Comparison of ENCODE assay signal across 12 mouse cellular contexts in genomic region chr7:125846866-125847527, GRCm38 (mm10).
A peak's percentile ranks its signal among the peaks of the same experiment; 100 is the strongest.
DNase-seq lines count a peak whose midpoint lies in the region; ATAC-seq and TF ChIP-seq lines count a peak whose summit lies in the region.
"Had no signal": no experiment of that assay in that cellular context is flagged by ENCODE, and none has a peak within 500 bp of the region (broad histone marks: within the 10 kb centered on the region; RNA-seq: fewer than 3 reads in every experiment).

No protein-coding gene starts in this region.

- no peak overlapping the region for H3K27ac ChIP-seq in hindbrain, postnatal 0 days
- no peak overlapping the region for H3K27ac ChIP-seq in hindbrain, embryonic 13.5 days
- no peak overlapping the region for H3K27ac ChIP-seq in kidney, embryonic 14.5 days (ENCODE audit: low read depth, low read length)
- H3K27ac ChIP-seq: kidney, postnatal 0 days; limb, embryonic 15.5 days; midbrain, embryonic 13.5 days; stomach, postnatal 0 days had no signal

- peaks cover 16% of the 10 kb centered on the region; the same call in 1 of the 2 replicates for H3K4me1 ChIP-seq in hindbrain, postnatal 0 days (ENCODE audit: insufficient read depth, low read length)
- H3K4me1 ChIP-seq in hindbrain, embryonic 13.5 days (replicated peaks), result no peaks in the 10 kb centered on the region; the same call in 1 of the 2 replicates
- no peaks in the 10 kb centered on the region for H3K4me1 ChIP-seq in kidney, embryonic 14.5 days (ENCODE audit: control insufficient read depth, insufficient read depth, low read length)
- H3K4me1 ChIP-seq: midbrain, embryonic 13.5 days had no signal

- no peak overlapping the region for H3K4me2 ChIP-seq in hindbrain, postnatal 0 days (ENCODE audit: low read depth, low read length)
- no peak overlapping the region for H3K4me2 ChIP-seq in hindbrain, embryonic 13.5 days
- no peak overlapping the region for H3K4me2 ChIP-seq in kidney, embryonic 14.5 days (replicated peaks; ENCODE audit: low read depth, low read length)
- H3K4me2 ChIP-seq: limb, embryonic 15.5 days; midbrain, embryonic 13.5 days had no signal

- 54% methylated on average over 8 of the region's 8 CpGs for WGBS in hindbrain, postnatal 0 days
- 82% methylated on average over 8 of the region's 8 CpGs for WGBS in hindbrain, embryonic 13.5 days
- WGBS in kidney, embryonic 14.5 days, result 80% methylated on average over 8 of the region's 8 CpGs

- H3K9me3 ChIP-seq in hindbrain, postnatal 0 days (ENCODE audit: low read length), result no peaks in the 10 kb centered on the region
- no peaks in the 10 kb centered on the region for H3K9me3 ChIP-seq in hindbrain, embryonic 13.5 days
- H3K9me3 ChIP-seq in kidney, embryonic 14.5 days (ENCODE audit: control insufficient read depth, low read length), result no peaks in the 10 kb centered on the region
- H3K9me3 ChIP-seq: limb, embryonic 15.5 days; midbrain, embryonic 13.5 days had no signal

- TF ChIP-seq CTCF in hindbrain, postnatal 0 days (IDR thresholded peaks at IDR 0.05; ENCODE audit: low read depth), result 0 out of 2 replicates have a peak, but pooled peaks have one; percentile 33

- peak; percentile 9 for DNase-seq in cerebellum, adult 9-11 months
- DNase-seq in hindbrain, postnatal 0 days (ENCODE audit: low spot score), result peak; percentile 55
- peak; percentile 17 to 44 for DNase-seq in gastrocnemius, adult 8-10 months (ENCODE audit: low spot score in 2 of 2)
- DNase-seq in lung, postnatal 25 days (ENCODE audit: low spot score), result peak; percentile 16
- no peak for DNase-seq in layer of hippocampus, postnatal 36 days

- 0 out of 2 replicates have a peak, but pooled peaks cover 9% of the 10 kb centered on the region for H3K36me3 ChIP-seq in hindbrain, postnatal 0 days (ENCODE audit: insufficient read depth, low read length)
- peaks cover 45% of the 10 kb centered on the region for H3K36me3 ChIP-seq in hindbrain, embryonic 13.5 days
- H3K36me3 ChIP-seq in kidney, embryonic 14.5 days (ENCODE audit: control insufficient read depth, insufficient read depth, low read length), result peaks cover 5% of the 10 kb centered on the region; the same call in 1 of the 2 replicates

- no peak overlapping the region for H3K4me3 ChIP-seq in hindbrain, postnatal 0 days (ENCODE audit: low read length)
- no peak overlapping the region for H3K4me3 ChIP-seq in hindbrain, embryonic 13.5 days
- no peak overlapping the region for H3K4me3 ChIP-seq in kidney, embryonic 14.5 days (ENCODE audit: low read length)
- H3K4me3 ChIP-seq: limb, embryonic 15.5 days; midbrain, embryonic 13.5 days had no signal

- H3K9ac ChIP-seq in hindbrain, postnatal 0 days (replicated peaks; ENCODE audit: low read length), result no peak overlapping the region
- H3K9ac ChIP-seq in hindbrain, embryonic 13.5 days, result no peak overlapping the region
- H3K9ac ChIP-seq in kidney, embryonic 14.5 days (ENCODE audit: low read depth, low read length), result no peak overlapping the region
- H3K9ac ChIP-seq: limb, embryonic 15.5 days; midbrain, embryonic 13.5 days had no signal

- ATAC-seq in cerebellum, adult (ENCODE audit: insufficient number of reproducible peaks, low FRiP score, low TSS enrichment), result no peak
- ATAC-seq in hindbrain, postnatal 0 days, result peak; percentile 70
- ATAC-seq in hindbrain, embryonic 13.5 days (ENCODE audit: low FRiP score), result no peak
- ATAC-seq in kidney, embryonic 14.5 days (ENCODE audit: low FRiP score, low TSS enrichment), result no peak
- ATAC-seq: midbrain, embryonic 13.5 days had no signal

- H3K27me3 ChIP-seq in hindbrain, postnatal 0 days (ENCODE audit: insufficient read depth, low read length), result no peaks in the 10 kb centered on the region
- no peaks in the 10 kb centered on the region for H3K27me3 ChIP-seq in hindbrain, embryonic 13.5 days
- H3K27me3 ChIP-seq in kidney, embryonic 14.5 days (ENCODE audit: control insufficient read depth, insufficient read depth, low read length), result no peaks in the 10 kb centered on the region
- H3K27me3 ChIP-seq: limb, embryonic 15.5 days; midbrain, embryonic 13.5 days had no signal

Comparison
In these comparisons a context has a peak if more than half of its experiments do, and no peak if none do; other contexts are left out.
1. DNase-seq: peak in cerebellum, adult 9-11 months (single experiment), hindbrain, postnatal 0 days (single experiment), gastrocnemius, adult 8-10 months (2 of 2) and lung, postnatal 25 days (single experiment); none in layer of hippocampus, postnatal 36 days (0 of 2).